Mouse (Mus musculus): ENCODE results near the gene Triap1. TPM values are rescaled to one million over a fixed set of nuclear protein-coding genes. Genes with fewer than 3 reads are reported as not detected.

Triap1 gene
- total RNA-seq, 2 experiments from 2014 or later, result 21.4 to 24.5 TPM

DNA sequence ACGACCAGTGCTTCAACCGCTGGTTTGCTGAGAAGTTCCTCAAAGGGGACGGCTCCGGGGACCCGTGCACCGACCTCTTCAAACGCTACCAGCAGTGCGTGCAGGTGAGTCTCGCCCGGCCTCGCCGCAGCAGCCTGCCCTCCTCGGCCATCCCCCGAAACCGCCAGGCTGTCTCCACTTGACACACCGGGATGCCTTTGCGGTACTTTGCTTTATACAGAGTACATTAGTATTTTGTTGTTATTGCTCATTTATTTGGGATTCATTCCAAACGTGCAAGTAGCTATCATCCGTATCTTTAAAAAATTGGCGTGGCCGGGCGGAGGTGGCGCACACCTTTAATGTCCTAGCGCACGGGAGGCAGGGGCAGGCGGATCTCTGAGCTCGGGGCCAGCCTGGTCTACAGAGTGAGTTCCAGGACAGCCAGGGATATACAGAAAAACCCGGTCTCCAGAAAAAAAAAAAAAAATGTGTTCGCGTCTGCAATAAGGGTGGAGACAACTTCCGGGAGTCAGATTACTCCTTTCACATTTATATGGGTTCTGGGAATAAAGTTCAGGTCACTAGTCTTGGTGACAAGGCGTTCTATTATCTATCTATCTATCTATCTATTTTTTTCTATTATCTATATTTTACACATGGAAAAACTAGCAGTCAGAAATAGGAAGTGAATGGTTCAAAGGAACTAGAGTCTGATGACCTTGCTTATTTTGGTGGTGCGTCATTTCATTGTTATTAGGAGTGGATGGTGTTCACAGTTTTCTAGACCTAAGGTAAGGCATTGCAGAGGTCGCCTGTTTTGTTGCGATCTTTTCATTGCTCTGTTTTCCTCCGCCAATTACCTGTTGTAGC, 515 bp downstream of the Triap1 start:
- intact Hi-C loops (cut with DNase I), result loop anchor here (2.0 kb wide), 1 partner anchor 41 kb away; the partner anchor contains the start of gene Dynll1
- H3K27ac ChIP-seq, result peak overlapping the region; percentile 96

DNA sequence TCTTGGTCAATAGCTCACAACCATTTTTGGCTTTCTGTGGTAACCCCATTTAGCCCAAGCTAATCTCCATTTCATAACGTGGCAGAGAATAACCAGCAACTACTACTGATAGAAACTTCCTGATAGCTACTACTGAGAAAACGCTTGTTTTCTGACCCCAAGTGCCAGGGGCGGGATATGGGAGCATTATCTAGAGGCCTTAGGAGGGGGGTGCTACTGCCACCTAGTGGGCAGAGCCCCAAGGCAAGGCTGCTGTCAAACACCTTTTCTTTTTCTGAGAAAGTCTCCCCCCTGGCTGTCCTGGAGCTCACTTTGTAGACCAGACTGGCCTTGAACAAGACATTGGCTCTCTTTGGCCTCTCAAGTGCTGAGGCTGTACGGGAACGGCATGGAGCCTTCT, 6.5 kb downstream of the Triap1 start:
- intact Hi-C loops (cut with DNase I), result no loop called here
- DNase-seq (ENCODE audit: extremely low spot score in 1 of 2, low spot score in 2 of 2), result peak; percentile 73 to 78
- Histone ChIP-seq H3K4me3 (peak overlapping the region; percentile 89), H3K27ac (no peak overlapping the region)
- peak; percentile 95 for TF ChIP-seq CTCF (IDR thresholded peaks at IDR 0.05)

More for the DNA sequence above, 515 bp downstream of the Triap1 start:
- H3K4me3 ChIP-seq, result peak overlapping the region; percentile 92
- no peak for TF ChIP-seq CTCF (IDR thresholded peaks at IDR 0.05)
- DNase-seq (ENCODE audit: extremely low spot score in 1 of 2, low spot score in 2 of 2), result no peak

DNA sequence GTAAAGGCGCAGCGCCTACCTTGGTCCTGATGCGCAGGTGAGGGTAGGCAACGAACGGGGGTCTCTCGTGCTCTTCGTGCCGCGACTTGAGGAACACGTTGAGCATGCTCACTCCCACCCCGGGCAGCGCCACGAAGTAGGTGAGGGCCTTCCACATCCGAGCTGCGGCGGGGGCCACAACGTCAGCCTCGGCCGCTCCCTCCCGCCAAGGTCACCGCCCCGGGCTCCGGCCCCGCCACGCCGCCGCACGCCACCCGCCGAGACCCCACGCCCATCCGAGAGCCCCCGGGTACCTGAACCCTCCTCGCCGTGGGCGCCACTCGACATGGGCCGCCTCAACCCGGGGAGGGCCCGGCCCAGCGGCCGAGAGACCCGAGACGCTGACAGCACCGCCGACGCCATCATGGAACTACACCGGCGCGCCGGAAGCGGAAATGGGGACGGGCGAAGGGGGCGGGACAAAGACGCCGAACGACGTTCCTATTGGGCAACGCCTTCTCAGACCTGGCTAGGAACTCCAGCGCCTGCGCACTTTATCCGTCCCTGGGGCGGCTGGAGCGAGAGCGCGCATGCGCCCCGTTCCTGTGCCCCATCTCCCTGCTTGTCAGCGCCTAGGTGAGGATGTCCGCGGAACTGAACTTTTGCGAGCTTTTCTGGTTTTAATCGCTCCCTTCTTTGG, 7.7 kb downstream of the Triap1 start, which contains the start of gene Cox6a1:
Gene Cox6a1 (minus strand): TSS at position 436 of the 679 bp plus-strand sequence.
- TF ChIP-seq CTCF (IDR thresholded peaks at IDR 0.05), result peak; percentile 23
- intact Hi-C loops (cut with DNase I), result loop anchor here (2.0 kb wide), 1 partner anchor 48 kb away; the partner anchor contains the start of gene Dynll1

DNA sequence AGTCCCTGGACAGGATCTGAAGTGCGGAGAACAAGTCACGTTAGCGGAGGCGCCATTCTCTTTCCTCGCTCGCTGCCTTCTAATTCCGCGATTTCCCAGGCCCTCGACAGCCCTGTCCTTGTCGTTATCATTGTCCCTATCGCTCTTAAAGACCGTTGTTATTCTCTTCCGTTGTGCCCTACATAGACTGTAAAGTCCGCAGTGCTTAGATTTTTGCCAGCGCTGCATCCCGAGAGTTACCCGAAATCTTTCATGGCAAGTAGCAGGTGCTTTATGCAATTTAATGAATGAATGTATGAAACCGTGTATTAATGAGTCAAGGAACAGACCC, 8.2 kb downstream of the Triap1 start:
- no peak; the same call in 1 of the 2 replicates for TF ChIP-seq CTCF (IDR thresholded peaks at IDR 0.05)
- intact Hi-C loops (cut with DNase I), result loop anchor here (2.0 kb wide), 1 partner anchor 48 kb away; the partner anchor contains the start of gene Dynll1
- H3K4me3 ChIP-seq, result peak overlapping the region; percentile 89
- no peak for DNase-seq (ENCODE audit: extremely low spot score in 1 of 2, low spot score in 2 of 2)
- H3K27ac ChIP-seq, result peak overlapping the region; percentile 91

More for the DNA sequence above, 7.7 kb downstream of the Triap1 start, which contains the start of gene Cox6a1:
- peak; percentile 98 to 99 for DNase-seq (ENCODE audit: extremely low spot score in 1 of 2, low spot score in 2 of 2)
- H3K4me3 ChIP-seq, result peak within 1 kb of the TSS; percentile 89
- H3K27ac ChIP-seq, result peak within 1 kb of the TSS; percentile 91

DNA sequence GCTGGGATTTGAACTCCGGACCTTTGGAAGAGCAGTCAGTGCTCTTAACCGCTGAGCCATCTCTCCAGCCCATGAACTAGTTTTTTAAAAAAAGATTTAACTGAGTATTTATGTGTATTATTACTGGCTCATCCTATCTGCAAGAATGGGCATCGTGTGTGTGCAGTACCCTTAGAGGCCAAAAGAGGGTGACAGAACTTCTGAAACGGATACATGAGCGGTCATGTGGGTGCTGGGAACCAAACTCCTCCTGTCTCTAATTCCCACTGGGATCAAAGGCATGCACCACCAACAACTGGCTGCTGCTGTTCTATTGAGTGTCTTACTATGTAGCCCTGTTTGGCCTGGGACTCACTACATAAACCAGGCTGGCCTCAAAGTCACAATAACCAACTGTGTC, 10.3 kb downstream of the Triap1 start:
- DNase-seq (ENCODE audit: extremely low spot score in 1 of 2, low spot score in 2 of 2), result no peak
- peak; percentile 2 for TF ChIP-seq CTCF (IDR thresholded peaks at IDR 0.05)
- no peak overlapping the region for H3K4me3 ChIP-seq
- intact Hi-C loops (cut with DNase I), result no loop called here
- no peak overlapping the region for H3K27ac ChIP-seq

DNA sequence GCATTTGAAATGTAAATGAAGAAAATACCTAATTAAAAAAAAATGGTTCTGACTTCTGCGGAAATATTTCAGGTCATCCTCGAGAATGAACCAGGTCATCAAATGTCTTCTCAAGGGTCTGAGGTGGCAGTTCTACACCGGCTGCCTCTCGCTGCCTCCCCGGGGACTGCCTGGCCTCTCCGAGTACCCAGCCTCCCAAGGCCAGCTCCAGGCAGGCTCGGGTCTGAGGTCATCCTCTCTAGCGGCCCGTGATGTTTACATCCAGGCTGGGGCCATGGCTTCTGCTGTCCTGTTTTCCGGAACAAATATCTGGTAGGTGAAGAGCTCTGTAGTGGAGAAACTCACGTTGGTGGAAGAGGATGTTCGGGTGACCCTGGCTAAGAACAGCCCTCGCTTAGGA, 14.0 kb downstream of the Triap1 start:
- DNase-seq (ENCODE audit: extremely low spot score in 1 of 2, low spot score in 2 of 2), result no peak
- no peak overlapping the region for H3K4me3 ChIP-seq
- intact Hi-C loops (cut with DNase I), result no loop called here
- H3K27ac ChIP-seq, result no peak overlapping the region
- TF ChIP-seq CTCF (IDR thresholded peaks at IDR 0.05), result no peak

DNA sequence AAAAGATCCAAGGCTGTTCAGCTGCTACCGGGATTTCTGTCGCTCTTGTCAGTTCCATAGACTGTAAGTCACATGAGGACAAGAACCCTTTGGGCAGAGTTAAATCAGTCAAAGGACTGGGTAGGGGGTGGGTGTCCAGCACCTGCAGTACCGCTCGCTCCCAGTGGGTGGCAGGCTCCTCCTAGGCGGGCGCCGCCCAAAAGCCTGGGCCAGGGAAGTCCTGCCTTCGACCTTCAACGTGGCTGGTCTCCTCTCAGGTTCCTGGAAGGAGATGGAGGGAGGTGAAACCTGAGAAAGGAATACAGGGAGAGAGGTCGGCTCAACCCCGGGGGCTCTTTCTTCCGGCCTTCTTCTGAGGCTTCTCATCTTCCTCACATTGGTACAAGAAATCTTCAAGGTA, 17.8 kb downstream of the Triap1 start:
- TF ChIP-seq CTCF (IDR thresholded peaks at IDR 0.05), result peak; percentile 98

DNA sequence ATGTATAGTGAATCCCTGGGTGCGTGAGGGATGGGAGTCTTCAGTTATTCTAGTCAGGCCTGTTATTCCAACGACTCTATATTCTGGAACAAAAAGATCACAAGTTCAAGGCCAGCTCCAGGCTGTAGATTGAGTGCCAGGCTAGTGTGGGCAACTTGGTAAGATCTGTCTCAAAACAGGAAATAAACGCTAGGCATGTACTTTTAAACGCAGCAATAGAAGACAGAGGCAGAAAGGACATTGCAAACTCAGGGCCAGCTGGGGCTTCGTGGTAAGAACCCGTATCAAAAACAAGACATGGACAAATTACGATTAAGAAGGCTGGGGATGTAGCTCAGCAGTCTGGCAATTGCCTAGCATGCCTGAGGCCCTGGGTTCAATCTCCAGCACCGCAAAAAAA, 18.4 kb downstream of the Triap1 start:
- no peak for TF ChIP-seq CTCF (IDR thresholded peaks at IDR 0.05)
- no peak overlapping the region for H3K27ac ChIP-seq
- intact Hi-C loops (cut with DNase I), result loop anchor here (1.0 kb wide), 1 partner anchor 82 kb away; no protein-coding TSS in a partner anchor
- no peak overlapping the region for H3K4me3 ChIP-seq
- no peak for DNase-seq (ENCODE audit: extremely low spot score in 1 of 2, low spot score in 2 of 2)

More for the DNA sequence above, 17.8 kb downstream of the Triap1 start:
- no peak overlapping the region for H3K27ac ChIP-seq
- H3K4me3 ChIP-seq, result no peak overlapping the region
- intact Hi-C loops (cut with DNase I), result loop anchor here (1.0 kb wide), 1 partner anchor 82 kb away; no protein-coding TSS in a partner anchor
- DNase-seq (ENCODE audit: extremely low spot score in 1 of 2, low spot score in 2 of 2), result peak; percentile 78 to 89

DNA sequence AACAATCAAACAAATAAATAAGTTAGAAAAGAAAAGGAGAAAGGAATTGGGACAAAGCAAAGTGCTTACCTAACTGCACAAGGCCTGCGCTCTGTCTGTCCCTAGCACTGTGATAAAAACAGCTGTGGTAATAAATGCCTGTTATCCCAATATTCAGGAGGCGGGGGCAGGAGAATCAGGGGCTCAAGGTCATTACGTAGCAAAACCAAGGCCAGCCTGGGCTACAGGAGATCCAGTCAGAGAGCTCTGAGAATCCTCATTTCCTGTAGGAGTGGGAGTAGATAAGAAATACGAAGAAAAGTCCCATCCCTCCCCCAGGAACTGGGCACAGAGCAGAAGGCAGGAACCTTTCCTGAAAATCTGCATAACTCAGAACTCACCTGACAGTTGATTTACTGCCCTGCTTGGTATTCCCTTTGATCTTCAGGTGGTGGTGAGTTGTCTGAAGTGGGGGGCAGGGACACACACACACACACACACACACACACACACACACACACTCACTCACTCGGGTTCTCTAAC, 18.9 kb downstream of the Triap1 start:
- intact Hi-C loops (cut with DNase I), result loop anchor here (1.0 to 10.0 kb wide), 2 partner anchors 81 to 185 kb away; no protein-coding TSS in a partner anchor
- no peak for DNase-seq (ENCODE audit: extremely low spot score in 1 of 2, low spot score in 2 of 2)
- TF ChIP-seq CTCF (IDR thresholded peaks at IDR 0.05), result no peak
- Histone ChIP-seq H3K27ac (no peak overlapping the region), H3K4me3 (no peak overlapping the region)

DNA sequence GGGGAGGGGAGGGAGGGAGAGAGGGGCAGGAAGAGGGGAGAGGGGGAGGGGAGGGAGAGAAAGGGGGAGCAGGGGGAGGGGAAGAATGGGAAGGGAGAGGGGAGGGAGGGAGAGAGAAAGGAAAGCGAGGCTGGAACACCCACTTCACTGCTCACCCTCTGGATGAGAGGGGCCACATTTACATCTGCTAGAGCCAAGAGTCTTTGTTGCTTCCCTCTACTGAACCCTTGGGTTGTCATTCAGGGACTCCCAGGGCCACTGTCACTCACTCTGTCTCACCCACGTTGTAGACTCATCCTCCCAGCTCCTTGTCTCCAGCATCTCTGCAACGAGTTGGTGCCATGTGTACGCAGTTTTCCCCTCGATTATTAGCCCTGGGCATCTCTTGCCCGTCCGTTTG, 21.2 kb downstream of the Triap1 start:
- Histone ChIP-seq H3K27ac (no peak overlapping the region), H3K4me3 (no peak overlapping the region)
- TF ChIP-seq CTCF (IDR thresholded peaks at IDR 0.05), result no peak
- no peak for DNase-seq (ENCODE audit: extremely low spot score in 1 of 2, low spot score in 2 of 2)
- intact Hi-C loops (cut with DNase I), result loop anchor here (10.0 kb wide), 1 partner anchor 183 kb away; no protein-coding TSS in a partner anchor

DNA sequence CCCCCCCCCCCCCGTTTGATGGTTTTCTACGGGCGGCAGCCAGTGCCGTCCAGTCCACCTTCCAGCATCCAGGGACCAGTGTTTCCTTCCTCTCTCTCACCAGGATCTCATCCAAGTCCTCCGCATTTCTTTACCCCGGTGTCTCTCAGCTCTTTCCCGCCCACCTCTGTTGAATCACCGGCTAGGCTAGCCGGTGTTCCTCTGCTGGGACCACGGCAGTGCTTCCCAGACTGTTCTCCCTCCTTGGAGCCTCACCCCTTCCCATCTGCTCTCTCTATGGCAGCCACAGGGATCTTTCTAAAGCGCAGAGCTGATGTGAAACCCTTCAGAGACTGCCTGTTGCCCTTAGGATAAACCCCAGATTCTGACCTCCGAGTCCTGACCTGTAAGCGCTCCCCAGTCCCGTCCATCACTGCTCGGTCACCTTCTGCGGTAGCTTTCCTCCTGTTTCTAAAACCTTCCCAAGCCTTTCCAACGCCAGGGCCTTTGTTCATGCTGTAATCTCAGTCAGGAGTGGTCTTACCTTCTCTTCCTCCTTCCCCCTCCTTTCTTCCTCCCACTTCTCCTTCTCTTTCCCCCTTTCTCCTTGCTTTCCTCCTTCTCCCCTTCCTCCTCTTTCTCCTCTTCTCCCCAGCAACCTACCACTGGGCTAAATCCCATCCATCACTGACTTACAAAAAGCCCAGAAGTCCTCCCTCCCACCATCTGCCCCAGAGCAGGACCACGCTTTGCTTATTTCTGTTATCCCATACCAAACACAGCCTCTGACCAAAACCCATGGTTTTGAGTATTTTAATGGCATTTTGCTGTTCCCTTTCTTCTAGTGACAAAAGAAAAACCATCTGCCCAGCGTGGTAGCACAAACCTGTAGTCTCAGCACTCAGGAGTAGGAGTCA, 22.0 kb downstream of the Triap1 start:
- Histone ChIP-seq H3K4me3 (no peak overlapping the region), H3K27ac (peak overlapping the region; percentile 44; the same call in 1 of the 2 replicates)
- peak; percentile 62 to 66 for DNase-seq (ENCODE audit: extremely low spot score in 1 of 2, low spot score in 2 of 2)
- TF ChIP-seq CTCF (IDR thresholded peaks at IDR 0.05), result no peak
- intact Hi-C loops (cut with DNase I), result loop anchor here (10.0 kb wide), 1 partner anchor 182 kb away; no protein-coding TSS in a partner anchor

Data from left cerebral cortex, adult 2 months (tissue).